Mouse (Mus musculus): ENCODE data around the gene Schip1. TPM values are rescaled to one million over a fixed set of nuclear protein-coding genes. Genes with fewer than 3 reads are reported as not detected.

Schip1 gene
- polyA plus RNA-seq, 1 experiment from 2014 or later, result 181 TPM

- Histone ChIP-seq H3K9ac (replicated peaks) (no peak overlapping the region), H3K4me2 (replicated peaks) (no peak overlapping the region), H3K4me1 (peaks cover 39% of the 10 kb centered on the region), H3K27ac (replicated peaks) (no peak overlapping the region), H3K36me3 (no peaks in the 10 kb centered on the region), H3K9me3 (no peaks in the 10 kb centered on the region), H3K27me3 (no peaks in the 10 kb centered on the region), H3K4me3 (no peak overlapping the region)
- no peak for ATAC-seq (replicated peaks)
- 52% methylated on average over 7 of the region's 7 CpGs for WGBS
These were observed 504.1 kb downstream of the Schip1 start for GRCm38 (mm10) chr3:68568716-68569115.

- Histone ChIP-seq H3K36me3 (no peaks in the 10 kb centered on the region), H3K4me1 (peaks cover 41% of the 10 kb centered on the region), H3K27me3 (no peaks in the 10 kb centered on the region), H3K9ac (replicated peaks) (no peak overlapping the region), H3K9me3 (no peaks in the 10 kb centered on the region), H3K4me2 (replicated peaks) (no peak overlapping the region), H3K27ac (replicated peaks) (no peak overlapping the region), H3K4me3 (no peak overlapping the region)
- ATAC-seq (replicated peaks), result no peak
- WGBS, result 67% methylated on average over 4 of the region's 4 CpGs
These were observed 505.7 kb downstream of the Schip1 start for GRCm38 (mm10) chr3:68570319-68570718.

DNA sequence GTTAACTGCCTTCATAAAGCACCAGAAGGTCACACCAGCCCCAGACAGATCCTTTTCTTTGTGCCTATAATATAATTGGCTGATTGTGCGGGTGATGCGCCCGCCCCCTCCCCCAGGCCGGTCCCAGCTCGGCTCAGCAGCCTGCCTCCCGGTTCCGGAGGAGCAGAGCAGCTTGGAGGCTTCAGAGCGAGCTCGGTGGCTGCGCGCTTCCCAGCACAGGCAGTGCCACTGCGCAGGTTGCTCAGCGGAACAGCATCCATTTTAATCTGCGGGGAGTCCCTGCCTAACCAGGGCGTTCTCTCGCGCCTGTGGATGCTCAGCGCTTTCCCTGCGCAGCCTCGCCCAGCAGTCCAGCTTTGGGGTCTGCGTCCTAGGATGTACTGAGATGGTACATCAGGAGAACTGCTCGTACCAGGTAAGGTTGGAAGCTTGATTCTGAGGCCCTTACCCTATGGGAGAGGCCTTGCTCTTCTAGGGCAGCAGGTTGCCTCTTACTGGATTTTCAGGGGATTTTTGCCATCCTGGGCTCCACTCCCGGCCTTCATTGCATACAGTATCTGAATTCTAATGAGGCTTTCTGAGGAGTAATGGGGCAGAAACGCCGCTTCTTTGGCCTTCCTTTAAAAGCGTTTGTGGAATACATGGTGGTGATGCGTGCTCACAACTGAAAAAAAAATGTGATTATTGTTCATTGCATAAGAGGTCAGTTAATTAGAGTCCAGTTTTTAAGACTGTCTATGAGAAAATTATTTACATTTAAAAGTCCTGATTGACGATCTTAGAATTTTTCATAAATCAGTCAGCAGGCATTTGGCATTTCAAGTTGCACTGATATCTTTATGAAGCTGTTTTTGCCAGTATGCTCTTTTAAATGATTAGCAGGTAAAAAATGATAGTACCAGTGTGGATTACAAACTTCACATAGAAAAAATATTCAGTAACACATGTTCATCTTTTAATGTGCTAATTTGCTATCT lies 507.9 kb downstream of the Schip1 start:
- Histone ChIP-seq H3K9me3 (no peaks in the 10 kb centered on the region), H3K27ac (replicated peaks) (peak overlapping the region; percentile 99), H3K4me2 (replicated peaks) (peak overlapping the region; percentile 78), H3K4me1 (peaks cover 57% of the 10 kb centered on the region), H3K36me3 (no peaks in the 10 kb centered on the region), H3K27me3 (no peaks in the 10 kb centered on the region), H3K4me3 (peak overlapping the region; percentile 58), H3K9ac (replicated peaks) (peak overlapping the region; percentile 80)
- ATAC-seq (replicated peaks), result peak; percentile 95
- WGBS, result 3% methylated on average over 28 of the region's 28 CpGs

GRCm38 (mm10) chr3:68573226-68573624 lies 508.6 kb downstream of the Schip1 start:
- WGBS, result 33% methylated on average over 3 of the region's 3 CpGs
- Histone ChIP-seq H3K4me3 (peak overlapping the region; percentile 58), H3K4me2 (replicated peaks) (peak overlapping the region; percentile 78), H3K27ac (replicated peaks) (peak overlapping the region; percentile 99), H3K9me3 (no peaks in the 10 kb centered on the region), H3K36me3 (no peaks in the 10 kb centered on the region), H3K27me3 (no peaks in the 10 kb centered on the region), H3K9ac (replicated peaks) (peak overlapping the region; percentile 80), H3K4me1 (peaks cover 61% of the 10 kb centered on the region)
- no peak for ATAC-seq (replicated peaks)

DNA sequence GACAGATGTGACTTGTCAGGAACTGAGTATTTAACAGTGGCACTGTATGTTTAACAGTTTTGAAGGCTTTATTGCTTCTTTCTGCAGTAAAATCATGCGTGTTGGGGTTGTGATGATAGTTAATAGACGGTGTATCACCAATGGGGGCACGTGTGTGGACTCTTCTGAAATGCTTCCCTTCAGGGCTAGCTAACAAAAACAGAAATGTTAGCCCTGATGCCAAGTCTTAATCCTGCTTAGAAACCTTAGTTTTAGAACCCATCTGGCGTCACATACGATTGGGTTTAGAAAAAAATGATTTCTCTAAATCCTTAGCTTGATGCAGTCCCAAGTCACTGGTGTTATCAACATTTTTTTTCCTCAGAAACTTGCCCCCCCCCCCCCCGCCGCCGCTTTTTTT lies 509.5 kb downstream of the Schip1 start:
- Histone ChIP-seq H3K36me3 (no peaks in the 10 kb centered on the region), H3K4me1 (peaks cover 66% of the 10 kb centered on the region), H3K4me2 (replicated peaks) (peak overlapping the region; percentile 78), H3K9ac (replicated peaks) (peak overlapping the region; percentile 80), H3K27ac (replicated peaks) (peak overlapping the region; percentile 99), H3K4me3 (peak overlapping the region; percentile 58), H3K9me3 (no peaks in the 10 kb centered on the region), H3K27me3 (no peaks in the 10 kb centered on the region)
- WGBS, result 15% methylated on average over 8 of the region's 8 CpGs
- no peak for ATAC-seq (replicated peaks)

DNA sequence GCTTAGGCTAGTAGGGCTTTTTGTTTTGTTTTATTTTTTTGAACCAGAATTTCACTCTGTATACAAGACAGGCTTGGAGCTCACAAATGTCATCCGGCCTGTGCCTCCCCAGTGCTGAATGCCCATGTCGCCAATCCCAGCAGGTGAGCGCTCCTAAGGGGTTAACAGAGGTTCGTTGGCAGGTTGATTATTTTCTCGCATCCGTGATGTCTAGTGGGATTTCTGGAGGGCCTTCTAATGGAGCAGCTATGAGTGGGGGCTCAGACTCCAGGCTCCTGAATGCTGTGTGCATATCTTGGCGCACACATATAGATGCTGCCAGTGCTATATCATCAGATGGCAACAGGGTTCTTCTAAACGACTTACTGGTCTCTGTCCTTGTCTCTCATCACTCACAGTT lies 510.0 kb downstream of the Schip1 start:
- Histone ChIP-seq H3K27me3 (no peaks in the 10 kb centered on the region), H3K4me1 (peaks cover 69% of the 10 kb centered on the region), H3K9me3 (no peaks in the 10 kb centered on the region), H3K4me3 (peak overlapping the region; percentile 58), H3K36me3 (no peaks in the 10 kb centered on the region), H3K27ac (replicated peaks) (peak overlapping the region; percentile 99), H3K9ac (replicated peaks) (peak overlapping the region; percentile 18), H3K4me2 (replicated peaks) (peak overlapping the region; percentile 78)
- 42% methylated on average over 8 of the region's 8 CpGs for WGBS
- no peak for ATAC-seq (replicated peaks)

- WGBS, result 29% methylated on average over 10 of the region's 10 CpGs
- Histone ChIP-seq H3K27me3 (no peaks in the 10 kb centered on the region), H3K4me3 (peak overlapping the region; percentile 4; the same call in 1 of the 2 replicates), H3K9ac (replicated peaks) (no peak overlapping the region), H3K4me2 (replicated peaks) (peak overlapping the region; percentile 78), H3K4me1 (peaks cover 72% of the 10 kb centered on the region), H3K36me3 (no peaks in the 10 kb centered on the region), H3K9me3 (no peaks in the 10 kb centered on the region), H3K27ac (replicated peaks) (peak overlapping the region; percentile 99)
- ATAC-seq (replicated peaks), result no peak
These were observed 511.2 kb downstream of the Schip1 start for GRCm38 (mm10) chr3:68575636-68576340.

DNA sequence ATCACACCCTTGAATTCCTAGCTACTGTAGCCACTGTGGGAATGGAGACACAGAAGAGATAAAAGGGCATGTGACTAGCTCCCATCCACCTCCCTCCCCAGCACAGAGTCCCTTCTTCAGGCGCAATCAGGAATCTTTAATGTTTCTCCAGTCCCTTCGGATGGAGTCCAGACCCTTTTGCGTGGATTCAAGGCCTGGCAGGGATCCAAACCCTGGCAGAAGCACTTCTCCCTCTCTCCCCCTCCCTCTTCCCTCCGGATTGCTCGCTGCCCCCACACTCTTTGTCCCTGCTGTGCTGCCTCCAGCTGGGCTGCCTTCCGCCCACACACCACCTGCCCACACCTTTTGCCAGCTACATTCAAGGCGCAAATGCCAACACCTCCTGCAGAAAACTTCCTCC lies 511.8 kb downstream of the Schip1 start:
- ATAC-seq (replicated peaks), result no peak
- WGBS, result 6% methylated on average over 7 of the region's 7 CpGs
- no peaks in the 10 kb centered on the region for H3K27me3 ChIP-seq
- H3K4me3 ChIP-seq, result peak overlapping the region; percentile 4
- no peaks in the 10 kb centered on the region for H3K9me3 ChIP-seq
- H3K4me2 ChIP-seq (replicated peaks), result peak overlapping the region; percentile 78
- peaks cover 73% of the 10 kb centered on the region for H3K4me1 ChIP-seq
- peak overlapping the region; percentile 99 for H3K27ac ChIP-seq (replicated peaks)
- H3K36me3 ChIP-seq, result no peaks in the 10 kb centered on the region
- H3K9ac ChIP-seq (replicated peaks), result peak overlapping the region; percentile 14; the same call in 1 of the 2 replicates

GRCm38 (mm10) chr3:68576948-68577347 lies 512.3 kb downstream of the Schip1 start:
- H3K27me3 ChIP-seq, result no peaks in the 10 kb centered on the region
- ATAC-seq (replicated peaks), result no peak
- no peaks in the 10 kb centered on the region for H3K9me3 ChIP-seq
- H3K9ac ChIP-seq (replicated peaks), result 0 out of 2 replicates have a peak overlapping the region, but pooled peaks have one; percentile 14
- no peaks in the 10 kb centered on the region for H3K36me3 ChIP-seq
- H3K27ac ChIP-seq (replicated peaks), result peak overlapping the region; percentile 99
- peak overlapping the region; percentile 4; the same call in 1 of the 2 replicates for H3K4me3 ChIP-seq
- 45% methylated on average over 5 of the region's 5 CpGs for WGBS
- H3K4me2 ChIP-seq (replicated peaks), result peak overlapping the region; percentile 78
- H3K4me1 ChIP-seq, result peaks cover 77% of the 10 kb centered on the region

DNA sequence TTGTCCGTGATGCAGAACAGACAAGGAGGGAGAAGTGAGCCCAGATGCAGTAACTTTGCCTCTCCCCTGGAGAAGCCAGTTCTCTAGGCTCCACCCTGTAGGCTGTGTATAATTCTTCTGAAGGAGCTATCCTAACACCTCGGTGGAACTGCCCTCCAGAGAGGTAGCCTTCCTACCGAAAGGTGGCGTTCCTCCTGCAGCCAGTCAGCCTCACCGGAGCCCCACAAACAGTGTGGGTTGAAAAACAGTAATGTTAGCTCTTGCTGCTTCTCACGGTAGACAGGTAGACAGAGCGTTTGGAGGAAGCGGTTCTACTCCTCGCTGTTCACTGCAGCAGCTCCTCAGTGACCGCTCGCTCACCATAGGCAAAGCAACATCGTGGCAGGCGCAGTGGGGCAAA lies 517.0 kb downstream of the Schip1 start:
- Histone ChIP-seq H3K4me1 (peaks cover 68% of the 10 kb centered on the region), H3K27ac (replicated peaks) (peak overlapping the region; percentile 20; the same call in 1 of the 2 replicates), H3K9ac (replicated peaks) (no peak overlapping the region), H3K4me3 (no peak overlapping the region), H3K4me2 (replicated peaks) (no peak overlapping the region), H3K36me3 (no peaks in the 10 kb centered on the region), H3K27me3 (no peaks in the 10 kb centered on the region), H3K9me3 (no peaks in the 10 kb centered on the region)
- 70% methylated on average over 13 of the region's 13 CpGs for WGBS
- no peak for ATAC-seq (replicated peaks)

GRCm38 (mm10) chr3:68582103-68582740 lies 517.6 kb downstream of the Schip1 start:
- Histone ChIP-seq H3K27ac (replicated peaks) (peak overlapping the region; percentile 74), H3K4me1 (peaks cover 66% of the 10 kb centered on the region), H3K36me3 (no peaks in the 10 kb centered on the region), H3K4me3 (no peak overlapping the region), H3K27me3 (no peaks in the 10 kb centered on the region), H3K4me2 (replicated peaks) (peak overlapping the region; percentile 29; the same call in 1 of the 2 replicates), H3K9me3 (no peaks in the 10 kb centered on the region), H3K9ac (replicated peaks) (no peak overlapping the region)
- WGBS, result 66% methylated on average over 12 of the region's 12 CpGs
- 0 out of 2 replicates have a peak, but pooled peaks have one; percentile 2 for ATAC-seq (replicated peaks)

Data from forebrain, embryonic 15.5 days (tissue).